ENCODE assay signal across 16 mouse cellular contexts in the genomic region with DNA sequence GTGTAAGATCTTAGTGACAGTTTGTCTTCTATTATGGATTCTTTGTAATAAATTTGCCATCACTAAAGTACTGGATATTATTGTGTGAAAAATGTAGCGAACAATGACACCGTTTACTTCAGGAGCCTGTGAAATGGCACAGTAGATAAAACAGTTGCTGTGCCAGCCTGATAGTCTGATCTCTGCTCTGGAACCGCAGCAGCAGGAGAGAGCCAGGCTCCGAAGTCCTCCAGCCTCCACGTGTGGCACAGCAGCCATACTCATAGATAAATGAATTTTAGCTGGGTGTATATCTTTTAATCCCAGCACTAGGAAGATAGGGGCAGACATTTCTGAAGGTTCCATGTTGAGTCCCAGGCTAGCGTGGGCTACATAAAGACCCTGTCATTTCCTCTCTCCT. TPM values are rescaled to one million over a fixed set of nuclear protein-coding genes. Genes with fewer than 3 reads are reported as not detected.
DNase-seq lines count a peak whose midpoint lies in the region; ATAC-seq and TF ChIP-seq lines count a peak whose summit lies in the region.
"Had no signal": no experiment of that assay in that cellular context is flagged by ENCODE, and none has a peak within 500 bp of the region (broad histone marks: within the 10 kb centered on the region; RNA-seq: fewer than 3 reads in every experiment).

No protein-coding gene starts in this region.

- H3K4me3 ChIP-seq in lung, embryonic 14.5 days (ENCODE audit: low read depth, low read length) = no peak overlapping the region
- H3K4me3 ChIP-seq in liver, embryonic 11.5 days (ENCODE audit: low read depth, low read length) = no peak overlapping the region
- H3K4me3 ChIP-seq in midbrain, embryonic 13.5 days (replicated peaks) = no peak overlapping the region
- H3K4me3 ChIP-seq: embryonic facial prominence, embryonic 10.5 days; forebrain, embryonic 10.5 days; gastrocnemius, adult 2 months; hindbrain, embryonic 12.5 days; left cerebral cortex, adult 2 months had no signal

- no peak overlapping the region for H3K4me2 ChIP-seq in lung, embryonic 14.5 days
- H3K4me2 ChIP-seq in liver, embryonic 11.5 days = peak overlapping the region; percentile 55
- H3K4me2 ChIP-seq in midbrain, embryonic 13.5 days (replicated peaks) = no peak overlapping the region
- H3K4me2 ChIP-seq: hindbrain, embryonic 12.5 days had no signal

- ATAC-seq in lung, embryonic 14.5 days (ENCODE audit: insufficient read depth) = peak; percentile 23; the same call in 1 of the 2 replicates
- peak; percentile 90 for ATAC-seq in liver, embryonic 11.5 days (replicated peaks; ENCODE audit: low FRiP score)
- peak; percentile 88 for ATAC-seq in megakaryocyte-erythroid progenitor cell, adult 5-6 weeks (replicated peaks; ENCODE audit: low FRiP score, low TSS enrichment, poor library complexity, severe bottlenecking)
- ATAC-seq in CD4-positive, CD25-positive, alpha-beta regulatory T cell, adult 4 months = no peak
- no peak for ATAC-seq in midbrain, embryonic 13.5 days

- H3K9me3 ChIP-seq in lung, embryonic 14.5 days (ENCODE audit: low read depth, low read length) = no peaks in the 10 kb centered on the region
- no peaks in the 10 kb centered on the region for H3K9me3 ChIP-seq in liver, embryonic 11.5 days (ENCODE audit: control insufficient read depth, low read length)
- no peaks in the 10 kb centered on the region for H3K9me3 ChIP-seq in midbrain, embryonic 13.5 days
- H3K9me3 ChIP-seq: embryonic facial prominence, embryonic 10.5 days; forebrain, embryonic 10.5 days; hindbrain, embryonic 12.5 days had no signal

- DNase-seq in lung, embryonic 14.5 days = no peak
- DNase-seq in lung, postnatal 25 days (ENCODE audit: low spot score) = no peak
- DNase-seq in c-Kit-positive CD71-positive TER-119-negative erythroid progenitor cells, embryonic 14.5 days (ENCODE audit: low read depth) = peak; percentile 69
- no peak for DNase-seq in liver, embryonic 11.5 days (ENCODE audit: low spot score)
- DNase-seq: cerebellum, adult 9-11 months; gastrocnemius, adult 2 months; kidney, adult 11 months; kidney, postnatal 36 days; thymus, adult 2 months had no signal

- TF ChIP-seq CTCF in lung, embryonic 14.5 days (IDR thresholded peaks at IDR 0.05; ENCODE audit: low read depth) = no peak

- H3K4me1 ChIP-seq in lung, embryonic 14.5 days (ENCODE audit: insufficient read depth) = 0 out of 2 replicates have a peak, but pooled peaks cover 4% of the 10 kb centered on the region
- peaks cover 26% of the 10 kb centered on the region for H3K4me1 ChIP-seq in liver, embryonic 11.5 days (replicated peaks; ENCODE audit: control insufficient read depth, insufficient read depth, low read length)
- H3K4me1 ChIP-seq in midbrain, embryonic 13.5 days (replicated peaks) = peaks cover 35% of the 10 kb centered on the region

- WGBS in lung, embryonic 14.5 days = 80% methylated on average over 6 of the region's 6 CpGs
- WGBS in liver, embryonic 11.5 days = 40% methylated on average over 6 of the region's 6 CpGs
- WGBS in midbrain, embryonic 13.5 days = 83% methylated on average over 6 of the region's 6 CpGs

- H3K36me3 ChIP-seq in lung, embryonic 14.5 days (ENCODE audit: insufficient read depth) = peaks cover 26% of the 10 kb centered on the region
- H3K36me3 ChIP-seq in liver, embryonic 11.5 days (ENCODE audit: control insufficient read depth, insufficient read depth, low read length) = 0 out of 2 replicates have a peak, but pooled peaks cover 5% of the 10 kb centered on the region
- H3K36me3 ChIP-seq in midbrain, embryonic 13.5 days = peaks cover 6% of the 10 kb centered on the region; the same call in 1 of the 2 replicates

- no peak overlapping the region for H3K27ac ChIP-seq in lung, embryonic 14.5 days (ENCODE audit: low read depth)
- peak overlapping the region; percentile 88 for H3K27ac ChIP-seq in liver, embryonic 11.5 days (ENCODE audit: low read depth, low read length)
- no peak overlapping the region for H3K27ac ChIP-seq in midbrain, embryonic 13.5 days
- H3K27ac ChIP-seq: embryonic facial prominence, embryonic 10.5 days; forebrain, embryonic 10.5 days; gastrocnemius, adult 2 months; hindbrain, embryonic 12.5 days; left cerebral cortex, adult 2 months had no signal

- H3K27me3 ChIP-seq in lung, embryonic 14.5 days (ENCODE audit: insufficient read depth, low read length) = no peaks in the 10 kb centered on the region
- no peaks in the 10 kb centered on the region for H3K27me3 ChIP-seq in liver, embryonic 11.5 days (replicated peaks; ENCODE audit: control insufficient read depth, insufficient read depth, low read length)
- H3K27me3 ChIP-seq in midbrain, embryonic 13.5 days = no peaks in the 10 kb centered on the region
- H3K27me3 ChIP-seq: hindbrain, embryonic 12.5 days had no signal

- H3K9ac ChIP-seq in lung, embryonic 14.5 days = no peak overlapping the region
- H3K9ac ChIP-seq in liver, embryonic 11.5 days (ENCODE audit: low read depth, low read length) = no peak overlapping the region
- no peak overlapping the region for H3K9ac ChIP-seq in midbrain, embryonic 13.5 days (replicated peaks)
- H3K9ac ChIP-seq: hindbrain, embryonic 12.5 days had no signal

RNA-seq across cellular contexts. Expression of a gene that starts 6.0 kb away (rescaled TPM):
- polyA plus RNA-seq in lung, embryonic 14.5 days (2014; fragmentation: Nextera tagmentation; extraction: Ambion mirVana) = 125 and 137 TPM in 2 replicates
- 104 and 113 TPM in 2 replicates for polyA plus RNA-seq in liver, embryonic 11.5 days (2014; fragmentation: Nextera tagmentation; extraction: Ambion mirVana)
- total RNA-seq in megakaryocyte-erythroid progenitor cell, adult 5-6 weeks (2014; fragmentation: Nextera tagmentation) = 189 and 227 TPM in 2 replicates
- total RNA-seq in megakaryocyte-erythroid progenitor cell, adult 5-6 weeks (2017) = 98.1 and 167 TPM in 2 replicates
- 10 to 100 TPM; 16.2 to 18.0 TPM for polyA plus RNA-seq in CD4-positive, CD25-positive, alpha-beta regulatory T cell, adult 4 months (2017; shearing (Covaris generic))
- polyA plus RNA-seq in midbrain, embryonic 13.5 days (2015; fragmentation: Nextera tagmentation; extraction: Ambion mirVana) = 21.3 and 21.6 TPM in 2 replicates

Comparison
In these comparisons a context has a peak if more than half of its experiments do, and no peak if none do; other contexts are left out.
1. ATAC-seq: peak in lung, embryonic 14.5 days (single experiment), liver, embryonic 11.5 days (single experiment) and megakaryocyte-erythroid progenitor cell, adult 5-6 weeks (single experiment); none in CD4-positive, CD25-positive, alpha-beta regulatory T cell, adult 4 months (single experiment) and midbrain, embryonic 13.5 days (single experiment).